Mouse (Mus musculus) neural tube, embryonic 13.5 days (tissue): Measurements from ENCODE around the gene Ostm1. TPM values are rescaled to one million over a fixed set of nuclear protein-coding genes. Genes with fewer than 3 reads are reported as not detected.

Experiments
- polyA plus RNA-seq: library from polyadenylated mRNA; unstranded; fragments of >200 nt; fragmentation: Nextera tagmentation; extraction: Ambion mirVana; gene quantifications from 2 replicates; pipeline ENCODE4 v1.2.1, GENCODE M21; 2015

Ostm1 gene
- polyA plus RNA-seq, 1 experiment from 2014 or later = 29.0 TPM

Other genes with a start within 250 kb of the Ostm1 start
- gene Afg1l, start 105.3 kb upstream of the Ostm1 start, polyA plus RNA-seq = 6.5 and 6.6 TPM in 2 replicates
- gene Snx3, start 81.8 kb upstream of the Ostm1 start, polyA plus RNA-seq = 275 and 315 TPM in 2 replicates
- gene Nr2e1, start 190 bp upstream of the Ostm1 start, polyA plus RNA-seq = 0.33 TPM in 1 of 2 replicates, not detected in the other
- gene Sec63, start 177.7 kb downstream of the Ostm1 start, polyA plus RNA-seq = 25.6 and 26.1 TPM in 2 replicates